Mouse (Mus musculus) liver, adult (tissue): ENCODE measurements around the gene Tec.

Experiments
- GATA4 ChIP-seq: IDR thresholded peaks from 2 replicates; pipeline ENCODE4 v1.6.1; 2014; ENCODE audit warnings: mild to moderate bottlenecking, low read length; ENCODE audit not compliant: insufficient replicate concordance

The Tec gene

GRCm38 (mm10) chr5:72850926-72851673, 17.2 kb downstream of the Tec start:
- no peak for TF ChIP-seq GATA4

- no peak for TF ChIP-seq GATA4
Observed at GRCm38 (mm10) chr5:72848889-72849435, 19.3 kb downstream of the Tec start.

DNA sequence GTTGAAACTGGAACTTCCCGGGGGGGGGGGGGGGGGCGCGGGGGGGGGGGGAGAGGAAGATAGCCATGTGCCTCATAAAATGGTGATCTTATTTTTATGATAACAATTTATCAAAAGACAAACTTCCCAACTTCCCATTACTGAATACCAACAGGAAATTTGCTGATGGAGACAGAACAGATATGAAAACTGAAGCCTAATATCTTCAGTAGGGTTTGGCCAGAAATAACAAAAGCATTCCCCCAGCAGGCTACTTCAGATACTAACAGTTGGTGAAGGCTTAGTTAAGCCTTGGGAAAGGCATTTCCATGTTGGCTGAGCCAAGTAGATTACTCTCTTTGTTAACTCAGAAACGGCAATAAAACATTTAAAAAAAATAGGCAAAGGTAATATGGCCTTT, 21.6 kb downstream of the Tec start:
- TF ChIP-seq GATA4 = no peak

- no peak for TF ChIP-seq GATA4
Observed at GRCm38 (mm10) chr5:72845928-72846630, 22.2 kb downstream of the Tec start.

DNA sequence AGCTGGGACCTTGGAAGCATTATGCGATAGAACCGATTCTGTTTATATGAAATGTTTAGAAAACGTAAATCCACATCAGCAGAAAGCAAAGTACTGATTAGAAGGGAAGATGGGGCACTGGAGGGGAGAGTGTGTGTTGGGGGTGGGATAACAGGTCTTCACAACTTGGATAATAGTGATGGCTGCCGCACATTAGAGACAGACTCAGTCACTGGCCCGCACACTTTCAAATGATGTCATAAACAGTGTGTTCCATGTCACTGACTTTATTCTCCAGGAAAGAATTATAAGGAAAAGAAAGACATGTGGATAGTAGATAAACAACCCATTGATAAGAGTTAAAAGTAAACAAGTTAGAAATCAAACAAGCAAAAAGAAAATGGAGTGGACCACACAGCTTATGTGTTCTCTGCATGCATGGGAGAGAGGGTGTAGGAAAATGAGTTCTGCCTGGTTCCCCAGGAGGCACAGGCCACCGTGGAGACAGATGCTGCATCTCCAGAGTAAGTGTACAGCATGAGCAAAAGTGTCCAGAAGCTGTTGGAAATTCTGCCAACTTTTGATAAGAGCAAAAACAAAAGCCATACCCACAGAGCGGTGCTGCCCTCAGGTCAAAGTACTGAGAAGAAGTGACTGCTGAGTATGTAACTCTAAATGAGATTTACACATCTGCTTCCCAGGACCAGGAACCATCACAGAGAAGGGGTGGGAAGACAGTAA, 23.3 kb downstream of the Tec start:
- TF ChIP-seq GATA4 = no peak

DNA sequence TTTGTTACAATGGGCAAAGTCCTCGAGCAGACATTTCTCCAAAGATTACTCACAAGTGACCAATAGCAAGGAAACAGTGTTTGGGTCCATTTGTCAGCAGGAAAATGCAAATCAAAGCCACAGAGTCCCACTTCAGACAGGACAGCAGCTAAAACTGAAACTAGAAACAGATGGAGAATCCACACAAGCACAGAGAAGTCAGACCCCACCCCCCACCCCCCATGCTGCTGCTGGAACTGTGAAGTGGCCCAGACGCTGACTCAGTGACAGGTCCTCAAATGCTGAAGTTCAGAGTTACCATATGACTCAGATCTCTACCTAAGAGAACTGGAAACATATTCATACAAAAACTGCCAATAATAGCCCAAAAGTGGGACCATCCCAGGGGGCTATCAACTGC, 24.0 kb downstream of the Tec start:
- no peak for TF ChIP-seq GATA4

- no peak for TF ChIP-seq GATA4
Observed at GRCm38 (mm10) chr5:72839655-72840054, 28.6 kb downstream of the Tec start.

- no peak for TF ChIP-seq GATA4
Observed at GRCm38 (mm10) chr5:72838976-72839375, 29.3 kb downstream of the Tec start.

- no peak for TF ChIP-seq GATA4
Observed at GRCm38 (mm10) chr5:72835656-72836055, 32.6 kb downstream of the Tec start.

GRCm38 (mm10) chr5:72832904-72833765, 35.1 kb downstream of the Tec start:
- no peak for TF ChIP-seq GATA4

DNA sequence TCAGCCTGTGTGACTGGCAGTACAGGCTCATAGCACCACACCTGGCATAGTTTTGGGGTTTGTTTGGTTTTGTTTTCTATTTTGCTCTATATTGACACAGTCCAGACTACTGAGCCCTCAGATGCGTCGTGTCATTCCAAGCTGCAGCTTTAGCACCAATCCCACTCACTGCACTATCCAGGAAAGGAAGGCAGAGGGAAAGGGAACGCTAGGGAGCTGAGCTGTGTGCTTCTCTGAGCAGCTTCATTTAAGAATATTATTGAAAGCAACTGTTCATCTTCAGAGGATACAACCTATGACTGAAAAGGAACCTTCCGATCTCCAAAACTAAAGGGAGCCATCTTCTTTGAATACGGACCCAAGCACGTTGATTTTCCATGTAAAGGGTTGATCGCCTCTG, 36.1 kb downstream of the Tec start:
- TF ChIP-seq GATA4 = no peak

GRCm38 (mm10) chr5:72830988-72831610, 37.2 kb downstream of the Tec start:
- peak; percentile 57; the same call in 1 of the 2 replicates for TF ChIP-seq GATA4

DNA sequence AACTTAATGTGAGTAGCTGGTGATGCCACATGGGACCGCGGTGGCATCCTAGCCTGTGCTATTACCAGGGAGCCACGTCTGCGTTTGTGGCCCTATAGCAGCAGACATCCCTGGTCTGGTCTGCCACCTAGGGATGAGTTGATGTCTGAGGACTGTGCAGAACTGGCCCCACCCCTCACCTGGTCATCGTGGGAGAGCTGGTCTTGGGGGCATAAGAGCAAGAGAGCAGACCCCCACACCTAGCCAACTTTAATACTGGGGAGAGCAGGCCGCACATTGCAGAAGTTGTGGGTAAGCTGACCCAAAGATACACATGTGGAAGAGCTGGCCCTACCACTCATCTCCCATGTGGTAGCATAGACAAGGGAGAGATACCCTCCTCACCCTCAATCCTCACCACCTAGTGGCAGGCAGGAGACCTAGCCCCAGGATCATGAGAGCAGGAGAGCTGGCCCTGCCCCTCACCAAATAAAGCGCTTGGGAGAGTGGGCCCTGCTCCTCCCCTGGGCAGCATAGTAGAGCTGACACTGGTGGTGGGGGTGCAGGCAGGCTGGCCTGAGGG, 38.7 kb downstream of the Tec start:
- no peak for TF ChIP-seq GATA4

- TF ChIP-seq GATA4 = no peak
Observed at GRCm38 (mm10) chr5:72828401-72828800, 39.9 kb downstream of the Tec start.

GRCm38 (mm10) chr5:72827435-72827834, 40.8 kb downstream of the Tec start:
- no peak for TF ChIP-seq GATA4

- TF ChIP-seq GATA4 = no peak
Observed at GRCm38 (mm10) chr5:72826445-72826844, 41.8 kb downstream of the Tec start.
